Mouse (Mus musculus) stomach, embryonic 15.5 days (tissue): ENCODE measurements around the gene Srsf4. TPM values are rescaled to one million over a fixed set of nuclear protein-coding genes. Genes with fewer than 3 reads are reported as not detected.

Experiments used
- ATAC-seq: fragments of 200-750 bp; cut with Nextera tagmentation; 2 replicates; pipeline ENCODE4 v1.8.0; 2017; ENCODE audit warnings: low read depth, moderate number of reproducible peaks, moderate TSS enrichment; ENCODE audit not compliant: insufficient read depth, low FRiP score
- H3K27ac ChIP-seq: fragments of 300-500 bp; sonication (generic); 2 replicates; pipeline ENCODE4 v1.5.1; 2015; ENCODE audit warnings: mild to moderate bottlenecking, inconsistent platforms
- H3K27me3 ChIP-seq: fragments of 300-500 bp; sonication (generic); replicated peaks from 2 replicates; pipeline ENCODE4 v1.6.1; 2015; ENCODE audit warnings: inconsistent platforms
- H3K36me3 ChIP-seq: fragments of 300-500 bp; sonication (generic); 2 replicates; pipeline ENCODE4 v1.6.1; 2015; ENCODE audit warnings: inconsistent platforms
- H3K4me1 ChIP-seq: fragments of 300-500 bp; sonication (generic); 2 replicates; pipeline ENCODE4 v1.6.1; 2015; ENCODE audit warnings: inconsistent platforms
- H3K4me2 ChIP-seq: fragments of 300-500 bp; sonication (generic); 2 replicates; pipeline ENCODE4 v1.6.1; 2015; ENCODE audit warnings: mild to moderate bottlenecking, inconsistent platforms
- H3K4me3 ChIP-seq: fragments of 300-500 bp; sonication (generic); replicated peaks from 2 replicates; pipeline ENCODE4 v1.5.1; 2015; ENCODE audit warnings: inconsistent platforms
- H3K9ac ChIP-seq: fragments of 300-500 bp; sonication (generic); 2 replicates; pipeline ENCODE4 v1.6.1; 2015; ENCODE audit warnings: inconsistent platforms
- H3K9me3 ChIP-seq: fragments of 300-500 bp; sonication (generic); 2 replicates; pipeline ENCODE4 v1.6.1; 2016; ENCODE audit warnings: inconsistent platforms
- WGBS: fragments of 180-500 bp; shearing (Covaris S2); methylation state at CpG from one replicate; pipeline ENCODE4 v1.1.7; 2015; 5-methylcytosine and 5-hydroxymethylcytosine counted together
- polyA plus RNA-seq: library from polyadenylated mRNA; unstranded; fragments of >200 nt; fragmentation: Nextera tagmentation; extraction: Ambion mirVana; gene quantifications from 2 replicates; pipeline ENCODE4 v1.2.1, GENCODE M21; 2015

The Srsf4 gene
- polyA plus RNA-seq, 1 experiment from 2014 or later: 95.1 TPM

GRCm38 (mm10) chr4:131918026-131918533 lies 44.7 kb downstream of the Srsf4 start:
- Histone ChIP-seq H3K4me3 (no peak overlapping the region), H3K9ac (no peak overlapping the region), H3K27me3 (peaks cover 55% of the 10 kb centered on the region), H3K9me3 (no peaks in the 10 kb centered on the region), H3K27ac (no peak overlapping the region), H3K36me3 (no peaks in the 10 kb centered on the region), H3K4me2 (no peak overlapping the region), H3K4me1 (peaks cover 59% of the 10 kb centered on the region)
- WGBS: 72% methylated on average over 7 of the region's 7 CpGs
- no peak for ATAC-seq

GRCm38 (mm10) chr4:131918711-131919500 lies 45.5 kb downstream of the Srsf4 start:
- ATAC-seq: peak; percentile 15; the same call in 1 of the 2 replicates
- no peaks in the 10 kb centered on the region for H3K9me3 ChIP-seq
- H3K4me3 ChIP-seq: no peak overlapping the region
- peaks cover 49% of the 10 kb centered on the region for H3K27me3 ChIP-seq
- H3K27ac ChIP-seq: peak overlapping the region; percentile 11; the same call in 1 of the 2 replicates
- 19% methylated on average over 15 of the region's 15 CpGs for WGBS
- no peaks in the 10 kb centered on the region for H3K36me3 ChIP-seq
- H3K4me1 ChIP-seq: peaks cover 57% of the 10 kb centered on the region
- 0 out of 2 replicates have a peak overlapping the region, but pooled peaks have one; percentile 21 for H3K4me2 ChIP-seq
- no peak overlapping the region for H3K9ac ChIP-seq

- peaks cover 56% of the 10 kb centered on the region for H3K4me1 ChIP-seq
- H3K4me3 ChIP-seq: peak overlapping the region; percentile 61
- H3K9ac ChIP-seq: no peak overlapping the region
- peak overlapping the region; percentile 2; the same call in 1 of the 2 replicates for H3K27ac ChIP-seq
- peaks cover 49% of the 10 kb centered on the region for H3K27me3 ChIP-seq
- 37% methylated on average over 15 of the region's 15 CpGs for WGBS
- no peak for ATAC-seq
- H3K9me3 ChIP-seq: no peaks in the 10 kb centered on the region
- peak overlapping the region; percentile 93 for H3K4me2 ChIP-seq
- H3K36me3 ChIP-seq: no peaks in the 10 kb centered on the region
These were observed 46.2 kb downstream of the Srsf4 start for GRCm38 (mm10) chr4:131919506-131920140.

GRCm38 (mm10) chr4:131920141-131920594 lies 46.8 kb downstream of the Srsf4 start:
- 4% methylated on average over 49 of the region's 51 CpGs for WGBS
- H3K4me1 ChIP-seq: peaks cover 54% of the 10 kb centered on the region
- no peaks in the 10 kb centered on the region for H3K9me3 ChIP-seq
- ATAC-seq: peak; percentile 20; the same call in 1 of the 2 replicates
- H3K9ac ChIP-seq: peak overlapping the region; percentile 32
- H3K4me3 ChIP-seq: peak overlapping the region; percentile 61
- no peaks in the 10 kb centered on the region for H3K36me3 ChIP-seq
- peaks cover 45% of the 10 kb centered on the region for H3K27me3 ChIP-seq
- peak overlapping the region; percentile 2; the same call in 1 of the 2 replicates for H3K27ac ChIP-seq
- peak overlapping the region; percentile 93 for H3K4me2 ChIP-seq

GRCm38 (mm10) chr4:131920595-131921351 lies 47.4 kb downstream of the Srsf4 start:
- H3K4me3 ChIP-seq: peak overlapping the region; percentile 61
- H3K27me3 ChIP-seq: peaks cover 39% of the 10 kb centered on the region
- H3K9ac ChIP-seq: peak overlapping the region; percentile 32
- H3K36me3 ChIP-seq: no peaks in the 10 kb centered on the region
- WGBS: under 1% methylated on average over 75 of the region's 76 CpGs
- H3K4me2 ChIP-seq: peak overlapping the region; percentile 93
- peak overlapping the region; percentile 38 for H3K27ac ChIP-seq
- ATAC-seq: peak; percentile 19
- H3K9me3 ChIP-seq: no peaks in the 10 kb centered on the region
- H3K4me1 ChIP-seq: peaks cover 48% of the 10 kb centered on the region

GRCm38 (mm10) chr4:131921461-131922346 lies 48.3 kb downstream of the Srsf4 start, which contains the start of gene Tmem200b:
TSS of gene Tmem200b (plus strand) at chr4:131921771.
- Histone ChIP-seq H3K27ac (peak within 1 kb of the TSS; percentile 38), H3K27me3 (peaks cover 30% of the 10 kb centered on the region), H3K36me3 (no peaks in the 10 kb centered on the region), H3K4me3 (peak within 1 kb of the TSS; percentile 61), H3K9me3 (no peaks in the 10 kb centered on the region), H3K4me2 (peak within 1 kb of the TSS; percentile 93), H3K4me1 (peaks cover 41% of the 10 kb centered on the region), H3K9ac (peak within 1 kb of the TSS; percentile 32)
- WGBS: 2% methylated on average over 120 of the region's 130 CpGs
- ATAC-seq: no peak

- Histone ChIP-seq H3K4me1 (peaks cover 38% of the 10 kb centered on the region), H3K27me3 (peaks cover 25% of the 10 kb centered on the region)
These were observed 49.0 kb downstream of the Srsf4 start for GRCm38 (mm10) chr4:131922404-131922803.

GRCm38 (mm10) chr4:131924096-131924810 lies 50.8 kb downstream of the Srsf4 start:
- H3K9me3 ChIP-seq: no peaks in the 10 kb centered on the region
- H3K4me1 ChIP-seq: peaks cover 30% of the 10 kb centered on the region
- H3K27ac ChIP-seq: no peak overlapping the region
- H3K27me3 ChIP-seq: peaks cover 23% of the 10 kb centered on the region
- H3K36me3 ChIP-seq: peaks cover 5% of the 10 kb centered on the region
- no peak overlapping the region for H3K4me3 ChIP-seq
- no peak overlapping the region for H3K9ac ChIP-seq
- 65% methylated on average over 6 of the region's 6 CpGs for WGBS
- H3K4me2 ChIP-seq: no peak overlapping the region
- no peak for ATAC-seq

More at GRCm38 (mm10) chr4:131922404-131922803, 49.0 kb downstream of the Srsf4 start:
- no peak overlapping the region for H3K9ac ChIP-seq
- peak overlapping the region; percentile 61 for H3K4me3 ChIP-seq
- peak overlapping the region; percentile 93 for H3K4me2 ChIP-seq
- no peak for ATAC-seq
- no peaks in the 10 kb centered on the region for H3K36me3 ChIP-seq
- no peak overlapping the region for H3K27ac ChIP-seq
- 63% methylated on average over 15 of the region's 15 CpGs for WGBS
- H3K9me3 ChIP-seq: no peaks in the 10 kb centered on the region

GRCm38 (mm10) chr4:131929146-131929545 lies 55.7 kb downstream of the Srsf4 start:
- Histone ChIP-seq H3K27me3 (no peaks in the 10 kb centered on the region), H3K9me3 (no peaks in the 10 kb centered on the region), H3K36me3 (peaks cover 14% of the 10 kb centered on the region), H3K4me3 (no peak overlapping the region), H3K27ac (no peak overlapping the region), H3K9ac (no peak overlapping the region), H3K4me2 (no peak overlapping the region), H3K4me1 (peaks cover 4% of the 10 kb centered on the region; the same call in 1 of the 2 replicates)
- WGBS: 81% methylated on average over 6 of the region's 6 CpGs
- ATAC-seq: no peak

GRCm38 (mm10) chr4:131939459-131939858 lies 66.0 kb downstream of the Srsf4 start:
- ATAC-seq: no peak
- Histone ChIP-seq H3K4me3 (no peak overlapping the region), H3K27ac (no peak overlapping the region), H3K9me3 (no peaks in the 10 kb centered on the region), H3K36me3 (0 out of 2 replicates have a peak, but pooled peaks cover 7% of the 10 kb centered on the region), H3K4me2 (no peak overlapping the region), H3K27me3 (no peaks in the 10 kb centered on the region), H3K4me1 (no peaks in the 10 kb centered on the region), H3K9ac (no peak overlapping the region)
- 79% methylated on average over 2 of the region's 2 CpGs for WGBS
